Mouse (Mus musculus) heart, postnatal 0 days (tissue): Measurements from ENCODE around the gene Col12a1. TPM values are rescaled to one million over a fixed set of nuclear protein-coding genes. Genes with fewer than 3 reads are reported as not detected.
A peak's percentile ranks its signal among the peaks of the same experiment; 100 is the strongest.

ENCODE experiments used
- ATAC-seq: fragments of 200-750 bp; cut with Nextera tagmentation; 2 replicates; pipeline ENCODE4 v1.8.0; 2017; ENCODE audit warnings: low read depth, moderate number of reproducible peaks, moderate library complexity; ENCODE audit not compliant: insufficient read depth
- DNase-seq: peaks from one replicate; pipeline ENCODE4 v3.0.0-alpha.2; 2016; ENCODE audit warnings: low spot score
- H3K27ac ChIP-seq: fragments of 300-500 bp; sonication (generic); 2 replicates; pipeline ENCODE4 v1.5.1; 2014; ENCODE audit warnings: low read depth, mild to moderate bottlenecking
- H3K27me3 ChIP-seq: fragments of 300-500 bp; sonication (generic); 2 replicates; pipeline ENCODE4 v1.6.1; 2014; ENCODE audit warnings: low read length, mixed read lengths; ENCODE audit not compliant: control insufficient read depth, insufficient read depth
- H3K36me3 ChIP-seq: fragments of 300-500 bp; sonication (generic); replicated peaks from 2 replicates; pipeline ENCODE4 v1.6.1; 2014; ENCODE audit warnings: low read length, mixed read lengths; ENCODE audit not compliant: control insufficient read depth, insufficient read depth
- H3K4me1 ChIP-seq: fragments of 300-500 bp; sonication (generic); 2 replicates; pipeline ENCODE4 v1.6.1; 2014; ENCODE audit warnings: antibody characterized with exemption; ENCODE audit not compliant: control insufficient read depth, insufficient read depth
- H3K4me2 ChIP-seq: fragments of 300-500 bp; sonication (generic); 2 replicates; pipeline ENCODE4 v1.6.1; 2014; ENCODE audit warnings: low read depth, mild to moderate bottlenecking, low read length, moderate library complexity
- H3K4me3 ChIP-seq: fragments of 300-500 bp; sonication (generic); 2 replicates; pipeline ENCODE4 v1.5.1; 2014; ENCODE audit warnings: low read depth, low read length
- H3K9ac ChIP-seq: fragments of 300-500 bp; sonication (generic); replicated peaks from 2 replicates; pipeline ENCODE4 v1.6.1; 2014; ENCODE audit warnings: low read depth, low read length, mixed read lengths
- H3K9me3 ChIP-seq: fragments of 300-500 bp; sonication (generic); replicated peaks from 2 replicates; pipeline ENCODE4 v1.6.1; 2016; ENCODE audit warnings: low read length; ENCODE audit not compliant: control insufficient read depth
- CTCF ChIP-seq: IDR thresholded peaks from 2 replicates; pipeline ENCODE4 v1.5.1; 2016; ENCODE audit warnings: antibody characterized with exemption, control low read depth, low read depth
- EP300 ChIP-seq: IDR thresholded peaks from 2 replicates; pipeline ENCODE4 v1.6.1; 2016; ENCODE audit warnings: antibody characterized with exemption, low read depth
- WGBS: fragments of 180-500 bp; shearing (Covaris S2); extraction: QIAGEN DNeasy Blood & Tissue Kit; methylation state at CpG from one replicate; pipeline ENCODE4 v1.1.7; 2014; 5-methylcytosine and 5-hydroxymethylcytosine counted together
- polyA plus RNA-seq: library from polyadenylated mRNA; unstranded; fragments of >200 nt; fragmentation: Nextera tagmentation; extraction: Ambion mirVana; gene quantifications from 2 replicates; pipeline ENCODE4 v1.2.1, GENCODE M21; 2015
- total RNA-seq: library from RNA; depleted of rRNA; stranded (reverse); fragments of >200 nt; gene quantifications from 2 replicates; pipeline ENCODE4 v1.2.3, GENCODE M21; 2014; ENCODE audit warnings: low replicate concordance

Col12a1 gene
- total and polyA plus RNA-seq, 2 experiments from 2014 or later, result 5.5 to 36.7 TPM

DNA sequence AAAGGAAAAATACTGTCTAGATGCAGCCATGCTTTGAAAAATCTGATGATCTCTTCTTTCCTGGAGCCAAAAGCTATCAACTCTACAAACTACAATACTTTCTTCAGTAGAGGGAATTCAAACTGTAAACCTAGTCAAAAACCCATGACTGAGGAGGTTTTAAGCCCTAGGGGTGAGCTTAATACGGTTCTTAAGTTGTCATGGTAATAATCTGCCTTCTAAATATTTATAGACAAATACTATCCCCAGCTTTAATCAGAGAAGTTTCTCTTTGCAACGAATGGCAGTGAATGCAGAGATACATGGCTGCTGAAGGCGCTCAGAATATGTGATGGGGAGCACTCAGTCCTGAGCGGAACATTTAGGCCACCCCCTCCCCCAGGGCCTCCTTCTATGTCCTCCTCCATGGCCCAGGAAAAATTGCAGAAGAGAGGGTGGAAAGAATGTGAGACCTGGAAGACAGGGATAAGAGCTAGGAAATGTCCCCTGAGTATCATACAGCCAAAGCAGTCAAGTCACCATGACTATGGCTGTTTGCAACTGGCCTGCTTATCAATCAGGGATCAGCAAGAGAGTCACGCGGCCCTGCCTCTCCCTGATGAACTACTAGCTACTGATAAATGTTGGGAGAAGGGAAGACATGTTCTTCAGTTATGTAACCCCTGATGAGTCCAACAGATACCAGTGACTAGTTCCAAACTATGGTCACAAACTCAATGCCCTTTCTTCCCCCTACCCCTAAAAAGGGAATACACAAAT is 99.6 kb downstream of the Col12a1 start:
- H3K9me3 ChIP-seq, result no peaks in the 10 kb centered on the region
- no peak overlapping the region for H3K4me3 ChIP-seq
- 0 out of 2 replicates have a peak, but pooled peaks cover under 1% of the 10 kb centered on the region for H3K36me3 ChIP-seq
- no peak overlapping the region; the same call in 1 of the 2 replicates for H3K27ac ChIP-seq
- H3K9ac ChIP-seq, result no peak overlapping the region
- ATAC-seq (no peak), DNase-seq (no peak)
- H3K4me2 ChIP-seq, result no peak overlapping the region
- TF ChIP-seq EP300 (no peak), CTCF (no peak)
- WGBS, result 42% methylated on average over 6 of the region's 6 CpGs
- H3K27me3 ChIP-seq, result no peaks in the 10 kb centered on the region
- H3K4me1 ChIP-seq, result peaks cover 24% of the 10 kb centered on the region

DNA sequence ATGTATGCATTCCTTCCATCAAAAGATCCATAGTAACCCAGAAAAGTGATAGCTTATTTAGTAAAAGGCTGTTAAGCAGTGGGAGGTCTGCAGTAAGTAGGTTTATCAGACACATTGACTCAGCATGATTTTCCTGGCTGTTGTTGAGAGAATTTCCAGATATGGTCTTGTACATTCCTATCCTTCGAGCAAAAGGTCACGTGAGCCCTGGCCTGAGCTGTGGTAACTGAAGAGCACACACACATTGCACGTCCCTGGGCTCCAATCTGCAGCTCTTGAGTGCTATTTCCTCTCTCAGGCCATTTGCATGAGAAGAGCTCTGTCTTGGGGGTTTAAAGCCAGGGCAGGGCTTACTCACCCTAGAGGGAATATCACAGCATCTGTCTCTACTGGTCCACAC is 101.3 kb downstream of the Col12a1 start:
- ATAC-seq (peak; percentile 100), DNase-seq (peak; percentile 90)
- H3K4me2 ChIP-seq, result no peak overlapping the region
- H3K27ac ChIP-seq, result peak overlapping the region; percentile 67
- H3K4me3 ChIP-seq, result no peak overlapping the region
- no peaks in the 10 kb centered on the region for H3K36me3 ChIP-seq
- H3K27me3 ChIP-seq, result no peaks in the 10 kb centered on the region
- H3K9me3 ChIP-seq, result no peaks in the 10 kb centered on the region
- no peak for TF ChIP-seq CTCF
- peak; percentile 49; the same call in 1 of the 2 replicates for TF ChIP-seq EP300
- peaks cover 24% of the 10 kb centered on the region for H3K4me1 ChIP-seq
- no peak overlapping the region for H3K9ac ChIP-seq
- 5% methylated on average over 3 of the region's 3 CpGs for WGBS

DNA sequence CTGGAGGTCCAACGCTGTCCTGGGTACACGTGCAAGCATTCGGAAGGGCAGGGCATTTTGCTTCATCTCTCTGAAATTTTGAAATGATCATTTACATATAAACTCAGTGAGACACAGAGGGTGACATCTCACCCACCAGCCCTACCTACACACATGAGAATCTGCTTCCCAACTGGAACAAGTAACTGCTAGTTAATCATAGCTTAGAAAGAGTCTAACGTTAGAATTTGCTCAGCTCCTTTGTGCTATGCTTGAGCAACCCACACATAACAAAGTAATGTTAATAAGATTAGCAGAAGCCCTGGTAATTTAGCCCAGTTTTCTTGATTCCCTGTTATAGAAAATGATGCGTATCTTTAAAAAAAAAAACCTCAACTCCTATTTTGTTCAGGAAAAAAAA is 102.6 kb downstream of the Col12a1 start:
- Histone ChIP-seq H3K36me3 (no peaks in the 10 kb centered on the region), H3K4me1 (peaks cover 24% of the 10 kb centered on the region), H3K27ac (0 out of 2 replicates have a peak overlapping the region, but pooled peaks have one; percentile 66), H3K9me3 (no peaks in the 10 kb centered on the region), H3K4me3 (no peak overlapping the region), H3K27me3 (no peaks in the 10 kb centered on the region), H3K4me2 (no peak overlapping the region), H3K9ac (no peak overlapping the region)
- DNase-seq (no peak), ATAC-seq (no peak)
- 85% methylated on average over 5 of the region's 5 CpGs for WGBS
- TF ChIP-seq CTCF (no peak), EP300 (no peak)

- Histone ChIP-seq H3K27me3 (no peaks in the 10 kb centered on the region), H3K4me2 (no peak overlapping the region), H3K4me3 (no peak overlapping the region), H3K9me3 (no peaks in the 10 kb centered on the region), H3K9ac (no peak overlapping the region), H3K4me1 (no peaks in the 10 kb centered on the region), H3K27ac (no peak overlapping the region), H3K36me3 (no peaks in the 10 kb centered on the region)
- no peak for DNase-seq
- ATAC-seq, result no peak
- no peak for TF ChIP-seq EP300
- TF ChIP-seq CTCF, result no peak
- 66% methylated on average over 6 of the region's 6 CpGs for WGBS
These were observed 108.3 kb downstream of the Col12a1 start for GRCm38 (mm10) chr9:79610286-79610685.

DNA sequence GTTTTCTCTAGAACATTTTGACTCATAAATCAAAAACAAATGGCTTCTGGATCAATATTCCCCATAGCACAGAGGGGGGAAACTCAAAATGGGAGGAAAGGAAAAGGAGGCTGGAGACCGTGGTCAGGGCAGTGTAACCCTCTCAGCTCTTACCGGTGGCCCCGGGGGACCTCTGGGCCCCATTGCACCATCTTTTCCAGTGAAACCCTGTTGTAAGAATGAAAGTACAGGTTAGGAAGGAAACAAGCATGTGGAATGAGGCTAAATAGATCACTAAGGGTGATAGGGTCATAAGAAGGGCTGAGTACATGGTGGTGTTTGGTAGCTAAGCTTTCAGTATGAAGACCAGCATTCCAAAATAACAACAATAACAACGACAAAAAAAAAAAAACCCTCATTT is 109.0 kb downstream of the Col12a1 start:
- no peak overlapping the region for H3K27ac ChIP-seq
- DNase-seq, result no peak

More for the DNA sequence above, 109.0 kb downstream of the Col12a1 start:
- H3K4me2 ChIP-seq, result no peak overlapping the region
- no peaks in the 10 kb centered on the region for H3K27me3 ChIP-seq
- WGBS, result 83% methylated on average over 4 of the region's 4 CpGs
- no peak overlapping the region for H3K9ac ChIP-seq
- no peak overlapping the region for H3K4me3 ChIP-seq
- H3K9me3 ChIP-seq, result no peaks in the 10 kb centered on the region
- ATAC-seq, result no peak
- no peaks in the 10 kb centered on the region for H3K4me1 ChIP-seq
- TF ChIP-seq CTCF (no peak), EP300 (no peak)
- H3K36me3 ChIP-seq, result no peaks in the 10 kb centered on the region
